Mouse (Mus musculus): ENCODE measurements at regions not wholly inside any gene's neighbourhood (a gene's known extent, or its start where the extent isn't known, plus 50 kb on each side); places are given as distances from the start of the nearest gene placed in this dataset.
A peak's percentile ranks its signal among the peaks of the same experiment; 100 is the strongest.

- Histone ChIP-seq H3K36me3 (ENCODE audit: control insufficient read depth, insufficient read depth) (no peaks in the 10 kb centered on the region), H3K4me2 (ENCODE audit: low read depth, low read length) (no peak overlapping the region), H3K9ac (ENCODE audit: low read depth, low read length) (no peak overlapping the region), H3K27ac (ENCODE audit: low read length) (no peak overlapping the region), H3K9me3 (replicated peaks; ENCODE audit: control insufficient read depth, low read length) (no peaks in the 10 kb centered on the region), H3K4me3 (ENCODE audit: low read depth, low read length) (no peak overlapping the region), H3K27me3 (ENCODE audit: control insufficient read depth, insufficient read depth, low read depth, low read length) (no peaks in the 10 kb centered on the region), H3K4me1 (ENCODE audit: control insufficient read depth, low read depth, low read length) (peaks cover 2% of the 10 kb centered on the region)
- 46% methylated on average over 11 of the region's 11 CpGs for WGBS (ENCODE audit: insufficient replicate concordance)
- ATAC-seq (ENCODE audit: low read depth), result no peak
Observed at GRCm38 (mm10) chr13:52151777-52152176, 305.3 kb downstream of the Gadd45g start.

DNA sequence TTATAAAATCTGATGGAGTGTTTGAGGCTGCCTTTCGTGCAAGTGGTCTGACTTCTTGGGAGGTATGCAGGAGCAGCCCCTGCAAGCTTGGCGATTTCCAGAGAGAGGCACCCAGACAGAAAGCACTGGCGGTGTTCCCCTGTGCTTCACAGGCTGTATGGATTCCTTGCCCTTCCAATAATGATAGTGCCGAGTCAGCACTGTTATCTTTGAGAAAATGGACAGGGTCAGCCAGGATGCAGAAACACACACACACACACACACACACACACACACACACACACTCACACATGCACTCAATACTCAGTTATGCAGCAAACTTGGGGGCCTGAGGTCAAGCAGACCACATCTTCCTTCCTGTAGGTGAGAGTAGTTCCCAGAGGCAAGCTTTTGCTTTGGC lies 305.7 kb downstream of the Gadd45g start:
- no peak overlapping the region for H3K9ac ChIP-seq (ENCODE audit: low read depth, low read length)
- no peak for ATAC-seq (ENCODE audit: low read depth)
- no peak overlapping the region for H3K4me3 ChIP-seq (ENCODE audit: low read depth, low read length)
- no peaks in the 10 kb centered on the region for H3K27me3 ChIP-seq (ENCODE audit: control insufficient read depth, insufficient read depth, low read depth, low read length)
- H3K27ac ChIP-seq (ENCODE audit: low read length), result no peak overlapping the region
- peaks cover 2% of the 10 kb centered on the region for H3K4me1 ChIP-seq (ENCODE audit: control insufficient read depth, low read depth, low read length)
- WGBS (ENCODE audit: insufficient replicate concordance), result 26% methylated on average over 4 of the region's 4 CpGs
- H3K9me3 ChIP-seq (replicated peaks; ENCODE audit: control insufficient read depth, low read length), result no peaks in the 10 kb centered on the region
- no peak overlapping the region for H3K4me2 ChIP-seq (ENCODE audit: low read depth, low read length)
- no peaks in the 10 kb centered on the region for H3K36me3 ChIP-seq (ENCODE audit: control insufficient read depth, insufficient read depth)

- 42% methylated on average over 4 of the region's 4 CpGs for WGBS (ENCODE audit: insufficient replicate concordance)
- H3K9ac ChIP-seq (ENCODE audit: low read depth, low read length), result no peak overlapping the region
- peak; percentile 30; the same call in 1 of the 2 replicates for ATAC-seq (ENCODE audit: low read depth)
Observed at GRCm38 (mm10) chr13:52153030-52153429, 306.6 kb downstream of the Gadd45g start.

DNA sequence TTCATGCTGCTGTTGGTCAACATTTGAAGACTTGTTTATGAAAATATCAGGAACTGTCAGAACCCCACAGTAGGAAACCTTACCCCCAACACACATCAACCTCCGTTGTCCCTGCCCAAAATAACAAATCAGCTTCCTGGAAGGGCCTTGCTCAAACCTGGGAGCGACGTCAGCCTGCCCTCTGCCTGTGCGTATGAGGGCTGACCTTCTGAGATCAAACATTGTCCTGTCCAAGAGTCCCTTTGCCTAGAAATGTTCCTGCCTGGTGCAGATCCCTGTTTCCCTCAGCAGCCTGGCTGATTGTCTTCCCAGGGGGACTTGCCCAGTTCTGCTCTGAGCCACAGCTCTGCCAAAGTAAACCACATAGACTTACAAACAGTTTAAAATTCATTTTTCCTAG lies 307.1 kb downstream of the Gadd45g start:
- H3K9me3 ChIP-seq (replicated peaks; ENCODE audit: control insufficient read depth, low read length), result no peaks in the 10 kb centered on the region
- H3K4me1 ChIP-seq (ENCODE audit: control insufficient read depth, low read depth, low read length), result peaks cover 2% of the 10 kb centered on the region
- H3K4me3 ChIP-seq (ENCODE audit: low read depth, low read length), result no peak overlapping the region
- H3K36me3 ChIP-seq (ENCODE audit: control insufficient read depth, insufficient read depth), result no peaks in the 10 kb centered on the region
- H3K9ac ChIP-seq (ENCODE audit: low read depth, low read length), result no peak overlapping the region
- H3K27me3 ChIP-seq (ENCODE audit: control insufficient read depth, insufficient read depth, low read depth, low read length), result no peaks in the 10 kb centered on the region
- WGBS (ENCODE audit: insufficient replicate concordance), result 27% methylated on average over 4 of the region's 4 CpGs
- no peak overlapping the region for H3K27ac ChIP-seq (ENCODE audit: low read length)
- no peak overlapping the region for H3K4me2 ChIP-seq (ENCODE audit: low read depth, low read length)
- peak; percentile 36; the same call in 1 of the 2 replicates for ATAC-seq (ENCODE audit: low read depth)

More at GRCm38 (mm10) chr13:52153030-52153429, 306.6 kb downstream of the Gadd45g start:
- Histone ChIP-seq H3K27ac (ENCODE audit: low read length) (no peak overlapping the region), H3K4me2 (ENCODE audit: low read depth, low read length) (no peak overlapping the region), H3K4me1 (ENCODE audit: control insufficient read depth, low read depth, low read length) (peaks cover 2% of the 10 kb centered on the region), H3K27me3 (ENCODE audit: control insufficient read depth, insufficient read depth, low read depth, low read length) (no peaks in the 10 kb centered on the region), H3K9me3 (replicated peaks; ENCODE audit: control insufficient read depth, low read length) (no peaks in the 10 kb centered on the region), H3K36me3 (ENCODE audit: control insufficient read depth, insufficient read depth) (no peaks in the 10 kb centered on the region), H3K4me3 (ENCODE audit: low read depth, low read length) (no peak overlapping the region)

GRCm38 (mm10) chr13:52154111-52154843 lies 307.8 kb downstream of the Gadd45g start:
- no peaks in the 10 kb centered on the region for H3K27me3 ChIP-seq (ENCODE audit: control insufficient read depth, insufficient read depth, low read depth, low read length)
- ATAC-seq (ENCODE audit: low read depth), result no peak

GRCm38 (mm10) chr13:52154844-52155587 lies 308.5 kb downstream of the Gadd45g start:
- H3K9ac ChIP-seq (ENCODE audit: low read depth, low read length), result no peak overlapping the region
- WGBS (ENCODE audit: insufficient replicate concordance), result 54% methylated on average over 14 of the region's 14 CpGs
- H3K9me3 ChIP-seq (replicated peaks; ENCODE audit: control insufficient read depth, low read length), result no peaks in the 10 kb centered on the region
- H3K4me2 ChIP-seq (ENCODE audit: low read depth, low read length), result no peak overlapping the region
- H3K36me3 ChIP-seq (ENCODE audit: control insufficient read depth, insufficient read depth), result no peaks in the 10 kb centered on the region
- no peaks in the 10 kb centered on the region for H3K27me3 ChIP-seq (ENCODE audit: control insufficient read depth, insufficient read depth, low read depth, low read length)
- no peak overlapping the region for H3K4me3 ChIP-seq (ENCODE audit: low read depth, low read length)
- peak; percentile 46 for ATAC-seq (ENCODE audit: low read depth)
- peaks cover 2% of the 10 kb centered on the region for H3K4me1 ChIP-seq (ENCODE audit: control insufficient read depth, low read depth, low read length)
- H3K27ac ChIP-seq (ENCODE audit: low read length), result peak overlapping the region; percentile 38

More at GRCm38 (mm10) chr13:52154111-52154843, 307.8 kb downstream of the Gadd45g start:
- Histone ChIP-seq H3K9me3 (replicated peaks; ENCODE audit: control insufficient read depth, low read length) (no peaks in the 10 kb centered on the region), H3K27ac (ENCODE audit: low read length) (no peak overlapping the region), H3K4me2 (ENCODE audit: low read depth, low read length) (no peak overlapping the region), H3K36me3 (ENCODE audit: control insufficient read depth, insufficient read depth) (no peaks in the 10 kb centered on the region), H3K4me3 (ENCODE audit: low read depth, low read length) (no peak overlapping the region), H3K4me1 (ENCODE audit: control insufficient read depth, low read depth, low read length) (peaks cover 2% of the 10 kb centered on the region), H3K9ac (ENCODE audit: low read depth, low read length) (no peak overlapping the region)
- 45% methylated on average over 5 of the region's 5 CpGs for WGBS (ENCODE audit: insufficient replicate concordance)

GRCm38 (mm10) chr13:52155588-52156086 lies 309.2 kb downstream of the Gadd45g start:
- ATAC-seq (ENCODE audit: low read depth), result peak; percentile 73; the same call in 1 of the 2 replicates
- H3K9me3 ChIP-seq (replicated peaks; ENCODE audit: control insufficient read depth, low read length), result no peaks in the 10 kb centered on the region
- H3K4me2 ChIP-seq (ENCODE audit: low read depth, low read length), result no peak overlapping the region
- no peaks in the 10 kb centered on the region for H3K36me3 ChIP-seq (ENCODE audit: control insufficient read depth, insufficient read depth)
- no peak overlapping the region for H3K9ac ChIP-seq (ENCODE audit: low read depth, low read length)
- H3K27me3 ChIP-seq (ENCODE audit: control insufficient read depth, insufficient read depth, low read depth, low read length), result no peaks in the 10 kb centered on the region
- H3K27ac ChIP-seq (ENCODE audit: low read length), result peak overlapping the region; percentile 38; the same call in 1 of the 2 replicates
- H3K4me3 ChIP-seq (ENCODE audit: low read depth, low read length), result no peak overlapping the region
- 22% methylated on average over 8 of the region's 8 CpGs for WGBS (ENCODE audit: insufficient replicate concordance)
- H3K4me1 ChIP-seq (ENCODE audit: control insufficient read depth, low read depth, low read length), result peaks cover 2% of the 10 kb centered on the region

- H3K4me1 ChIP-seq (ENCODE audit: control insufficient read depth, low read depth, low read length), result no peaks in the 10 kb centered on the region
- no peaks in the 10 kb centered on the region for H3K36me3 ChIP-seq (ENCODE audit: control insufficient read depth, insufficient read depth)
- ATAC-seq (ENCODE audit: low read depth), result no peak
- H3K9ac ChIP-seq (ENCODE audit: low read depth, low read length), result no peak overlapping the region
- H3K4me2 ChIP-seq (ENCODE audit: low read depth, low read length), result no peak overlapping the region
- 67% methylated on average over 7 of the region's 7 CpGs for WGBS (ENCODE audit: insufficient replicate concordance)
- no peaks in the 10 kb centered on the region for H3K27me3 ChIP-seq (ENCODE audit: control insufficient read depth, insufficient read depth, low read depth, low read length)
- no peaks in the 10 kb centered on the region for H3K9me3 ChIP-seq (replicated peaks; ENCODE audit: control insufficient read depth, low read length)
- H3K27ac ChIP-seq (ENCODE audit: low read length), result no peak overlapping the region
- H3K4me3 ChIP-seq (ENCODE audit: low read depth, low read length), result no peak overlapping the region
Observed at GRCm38 (mm10) chr13:52162676-52163075, 316.2 kb downstream of the Gadd45g start.

DNA sequence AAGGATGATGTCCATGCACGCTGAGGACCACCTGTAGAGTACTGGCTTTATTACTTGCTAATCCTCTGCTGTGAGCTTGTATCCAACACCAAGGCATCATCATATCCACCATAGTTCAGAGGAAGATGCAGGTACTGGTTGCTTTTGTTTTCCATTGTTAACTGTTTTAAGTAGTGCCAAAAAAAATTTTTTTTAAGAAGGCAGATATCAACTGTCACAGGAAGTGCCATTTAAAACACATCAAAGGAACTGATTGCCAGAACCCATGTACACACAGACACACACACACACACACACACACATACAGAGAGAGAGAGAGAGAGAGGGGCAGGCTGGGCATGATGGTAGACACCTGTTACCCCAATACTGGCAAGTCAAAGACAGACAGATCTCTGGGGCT lies 319.1 kb downstream of the Gadd45g start:
- Histone ChIP-seq H3K4me1 (ENCODE audit: control insufficient read depth, low read depth, low read length) (no peaks in the 10 kb centered on the region), H3K27me3 (ENCODE audit: control insufficient read depth, insufficient read depth, low read depth, low read length) (no peaks in the 10 kb centered on the region), H3K27ac (ENCODE audit: low read length) (no peak overlapping the region), H3K36me3 (ENCODE audit: control insufficient read depth, insufficient read depth) (no peaks in the 10 kb centered on the region), H3K4me2 (ENCODE audit: low read depth, low read length) (no peak overlapping the region), H3K9ac (ENCODE audit: low read depth, low read length) (no peak overlapping the region), H3K9me3 (replicated peaks; ENCODE audit: control insufficient read depth, low read length) (no peaks in the 10 kb centered on the region), H3K4me3 (ENCODE audit: low read depth, low read length) (no peak overlapping the region)
- 79% methylated on average over 1 of the region's 1 CpGs for whole genome bisulfite sequencing (ENCODE audit: insufficient replicate concordance)
- ATAC-seq (ENCODE audit: low read depth), result no peak
